Mouse (Mus musculus) heart, embryonic 14.5 days (tissue): Measurements from ENCODE around the gene Rnf207. TPM values are rescaled to one million over a fixed set of nuclear protein-coding genes. Genes with fewer than 3 reads are reported as not detected.
A peak's percentile ranks its signal among the peaks of the same experiment; 100 is the strongest.

Experiments used
- ATAC-seq: fragments of 200-750 bp; cut with Nextera tagmentation; 2 replicates; pipeline ENCODE4 v1.8.0; 2017; ENCODE audit warnings: low read depth, moderate TSS enrichment; ENCODE audit not compliant: insufficient number of reproducible peaks, insufficient read depth, low FRiP score
- H3K27ac ChIP-seq, 2 experiments: fragments of 200-500 bp in 1 of 2; fragments of 300-500 bp in 1 of 2; sonication (generic) in 1 of 2; replicated peaks in 1 of 2; 2 replicates each; pipeline ENCODE4 v1.5.1; 2012 to 2014; ENCODE audit warnings: low read depth in 2 of 2, low read length in 2 of 2, control low read depth in 1 of 2, mild to moderate bottlenecking in 1 of 2, mixed read lengths in 1 of 2; ENCODE audit not compliant: control insufficient read depth in 1 of 2, insufficient read depth in 1 of 2
- H3K27me3 ChIP-seq: fragments of 300-500 bp; sonication (generic); 2 replicates; pipeline ENCODE4 v1.6.1; 2014; ENCODE audit warnings: mild to moderate bottlenecking, low read length, control low read depth; ENCODE audit not compliant: control insufficient read depth, insufficient read depth
- H3K36me3 ChIP-seq: fragments of 300-500 bp; sonication (generic); 2 replicates; pipeline ENCODE4 v1.6.1; 2014; ENCODE audit warnings: mild to moderate bottlenecking, control low read depth, low read length, mixed read lengths; ENCODE audit not compliant: control insufficient read depth, insufficient read depth
- H3K4me1 ChIP-seq, 2 experiments: fragments of 200-500 bp in 1 of 2; fragments of 300-500 bp in 1 of 2; sonication (generic) in 1 of 2; 2 replicates each; pipeline ENCODE4 v1.6.1; 2012 to 2014; ENCODE audit warnings: low read length in 2 of 2, control low read depth in 1 of 2, mixed read lengths in 1 of 2; ENCODE audit not compliant: control insufficient read depth in 2 of 2, insufficient read depth in 2 of 2
- H3K4me2 ChIP-seq: fragments of 300-500 bp; sonication (generic); 2 replicates; pipeline ENCODE4 v1.6.1; 2014; ENCODE audit warnings: mild to moderate bottlenecking, low read length
- H3K4me3 ChIP-seq, 2 experiments: fragments of 200-500 bp in 1 of 2; fragments of 300-500 bp in 1 of 2; sonication (generic) in 1 of 2; 2 replicates each; pipeline ENCODE4 v1.5.1; 2012 to 2014; ENCODE audit warnings: low read length in 2 of 2, mild to moderate bottlenecking in 2 of 2, control low read depth in 1 of 2, low read depth in 1 of 2, moderate library complexity in 1 of 2; ENCODE audit not compliant: control insufficient read depth in 1 of 2, insufficient read depth in 1 of 2
- H3K9ac ChIP-seq: fragments of 300-500 bp; sonication (generic); 2 replicates; pipeline ENCODE4 v1.6.1; 2014; ENCODE audit warnings: mild to moderate bottlenecking, low read length
- H3K9me3 ChIP-seq: fragments of 300-500 bp; sonication (generic); 2 replicates; pipeline ENCODE4 v1.6.1; 2016; ENCODE audit warnings: low read length, control low read depth; ENCODE audit not compliant: control insufficient read depth
- WGBS: fragments of 180-500 bp; shearing (Covaris S2); extraction: QIAGEN DNeasy Blood & Tissue Kit; methylation state at CpG from one replicate; pipeline ENCODE4 v1.1.7; 2014; 5-methylcytosine and 5-hydroxymethylcytosine counted together
- polyA plus RNA-seq: library from polyadenylated mRNA; unstranded; fragments of >200 nt; fragmentation: Nextera tagmentation; extraction: Ambion mirVana; gene quantifications from 2 replicates; pipeline ENCODE4 v1.2.1, GENCODE M21; 2014

The Rnf207 gene
- polyA plus RNA-seq, 1 experiment from 2014 or later: 74.9 TPM

DNA sequence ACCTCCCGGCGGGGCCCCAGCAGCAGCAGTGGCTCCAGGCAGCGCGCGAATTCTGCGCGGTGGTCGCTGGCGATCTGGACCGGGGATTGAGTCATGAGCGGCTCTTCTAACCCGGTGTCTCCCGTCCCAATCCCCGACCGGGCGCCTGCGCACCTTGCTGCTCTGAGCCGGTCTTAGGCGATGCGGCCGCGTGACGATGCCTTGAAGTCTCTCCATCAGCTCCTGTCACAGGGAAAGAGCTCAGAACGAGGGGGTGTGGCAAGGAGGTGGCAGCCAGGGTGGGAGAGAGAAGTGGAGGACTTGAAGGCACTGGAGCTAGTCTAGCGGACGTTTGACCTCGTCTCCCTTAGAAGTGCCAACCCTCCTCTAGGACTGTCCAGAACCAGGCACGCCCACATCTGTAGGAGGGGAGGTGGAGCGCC is 5.6 kb downstream of the Rnf207 start:
- peaks cover 48% of the 10 kb centered on the region for H3K36me3 ChIP-seq
- H3K27me3 ChIP-seq: peaks cover 56% of the 10 kb centered on the region
- peak overlapping the region; percentile 24 to 30 for H3K4me3 ChIP-seq
- H3K4me1 ChIP-seq: peaks cover 19 to 46% of the 10 kb centered on the region in 2 experiments
- H3K9ac ChIP-seq: peak overlapping the region; percentile 51
- no peaks in the 10 kb centered on the region for H3K9me3 ChIP-seq
- peak overlapping the region; percentile 64 for H3K4me2 ChIP-seq
- 3% methylated on average over 29 of the region's 29 CpGs for WGBS
- no peak overlapping the region for H3K27ac ChIP-seq
- 0 out of 2 replicates have a peak, but pooled peaks have one; percentile 9 for ATAC-seq

DNA sequence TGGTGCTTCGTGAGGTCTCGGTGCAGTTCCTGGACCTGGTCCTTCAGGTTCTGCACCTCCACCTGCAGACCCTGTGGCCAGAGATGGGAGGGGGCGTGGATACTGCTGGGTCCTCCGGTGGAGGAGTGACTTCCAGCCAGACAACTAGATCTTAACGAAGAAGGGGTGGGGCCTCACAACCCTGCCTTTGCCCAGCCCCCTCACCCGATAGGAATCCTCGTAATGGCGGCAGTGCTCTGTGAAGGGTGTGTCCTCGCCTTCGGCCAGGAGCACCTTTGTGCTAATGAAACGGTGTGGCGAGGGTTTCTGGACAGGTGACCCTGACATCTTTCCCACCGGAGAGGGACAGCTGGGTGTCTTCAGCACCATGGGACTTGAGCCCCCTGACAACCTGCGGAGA is 6.6 kb downstream of the Rnf207 start:
- H3K4me3 ChIP-seq: no peak overlapping the region
- H3K4me2 ChIP-seq: no peak overlapping the region
- peaks cover 50% of the 10 kb centered on the region for H3K27me3 ChIP-seq
- peaks cover 15 to 38% of the 10 kb centered on the region in 2 experiments for H3K4me1 ChIP-seq
- H3K36me3 ChIP-seq: peaks cover 58% of the 10 kb centered on the region
- H3K9me3 ChIP-seq: no peaks in the 10 kb centered on the region
- H3K27ac ChIP-seq: no peak overlapping the region
- 26% methylated on average over 14 of the region's 14 CpGs for WGBS
- ATAC-seq: no peak
- H3K9ac ChIP-seq: no peak overlapping the region

DNA sequence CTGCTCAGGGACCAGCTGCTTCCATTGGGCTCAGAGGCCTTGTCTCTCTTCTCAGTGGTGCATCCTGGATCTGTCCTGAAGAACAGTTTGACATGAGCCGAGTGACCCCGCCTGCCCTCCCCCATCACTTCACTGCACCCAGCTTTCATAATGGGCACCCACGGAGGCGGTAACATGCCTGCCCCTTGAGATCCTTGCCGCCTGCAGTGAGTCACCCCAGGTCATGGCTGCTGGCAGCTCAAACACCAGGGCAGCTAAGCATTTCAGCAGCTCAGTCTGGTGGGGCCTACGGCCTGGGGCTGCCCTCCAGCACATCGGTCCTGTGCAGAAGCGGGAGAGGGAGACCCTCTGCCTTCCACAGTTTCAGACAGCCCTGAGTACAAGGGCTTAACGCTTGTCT is 11.3 kb downstream of the Rnf207 start:
- Histone ChIP-seq H3K36me3 (peaks cover 97% of the 10 kb centered on the region), H3K9me3 (no peaks in the 10 kb centered on the region), H3K4me1 (peaks cover 0 to 3% of the 10 kb centered on the region in 2 experiments; a peak in 2 of 4 replicates), H3K9ac (no peak overlapping the region), H3K4me2 (no peak overlapping the region), H3K27ac (no peak overlapping the region), H3K4me3 (no peak overlapping the region), H3K27me3 (peaks cover 16% of the 10 kb centered on the region)
- ATAC-seq: no peak
- WGBS: 69% methylated on average over 9 of the region's 9 CpGs

DNA sequence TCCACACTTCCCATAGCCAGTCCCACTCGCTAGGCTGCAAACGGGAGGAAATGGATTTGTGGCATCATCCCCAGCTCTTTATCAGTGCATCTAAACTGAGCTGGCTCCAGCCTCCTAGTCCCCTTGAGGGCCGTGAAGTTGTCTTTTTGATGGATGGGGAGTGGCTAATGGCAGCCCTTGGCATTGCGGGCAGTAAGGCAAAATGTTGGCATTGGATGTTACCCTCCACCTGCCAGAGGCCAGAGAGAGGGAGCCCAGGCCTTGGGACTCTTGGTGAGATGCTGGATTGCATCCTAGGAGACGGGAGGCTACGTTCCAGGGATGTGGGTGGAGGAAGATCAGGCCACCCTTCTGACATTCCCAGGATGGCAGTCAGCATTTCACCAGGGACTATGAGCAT is 12.8 kb downstream of the Rnf207 start:
- no peak overlapping the region for H3K27ac ChIP-seq
- ATAC-seq: no peak
- H3K36me3 ChIP-seq: peaks cover 96% of the 10 kb centered on the region
- no peak overlapping the region for H3K9ac ChIP-seq
- H3K27me3 ChIP-seq: 0 out of 2 replicates have a peak, but pooled peaks cover under 1% of the 10 kb centered on the region
- no peak overlapping the region for H3K4me3 ChIP-seq
- no peak overlapping the region for H3K4me2 ChIP-seq
- no peaks in the 10 kb centered on the region for H3K4me1 ChIP-seq
- 79% methylated on average over 6 of the region's 6 CpGs for WGBS
- H3K9me3 ChIP-seq: no peaks in the 10 kb centered on the region

DNA sequence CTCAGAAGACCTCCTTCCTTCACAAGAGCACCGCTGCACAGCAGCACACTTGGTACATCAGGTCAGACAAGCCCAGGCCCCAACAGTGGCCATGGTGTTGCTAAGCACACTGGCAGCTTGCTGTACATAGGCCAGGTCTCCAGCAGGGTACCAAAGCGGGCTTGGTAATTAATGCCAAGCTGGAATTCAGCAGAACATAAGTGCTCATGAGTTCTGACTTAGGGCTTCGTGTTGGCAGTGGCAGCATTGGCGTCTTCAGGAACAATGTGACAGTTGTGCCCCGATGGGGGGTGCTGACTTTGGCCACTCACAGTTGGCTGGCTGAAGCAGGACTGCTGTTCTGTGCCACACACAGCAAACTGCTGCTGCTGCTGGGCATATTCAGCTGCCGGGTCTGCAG is 14.1 kb downstream of the Rnf207 start:
- Histone ChIP-seq H3K36me3 (peaks cover 96% of the 10 kb centered on the region), H3K4me3 (no peak overlapping the region), H3K4me1 (no peaks in the 10 kb centered on the region), H3K4me2 (no peak overlapping the region), H3K27ac (no peak overlapping the region), H3K9ac (no peak overlapping the region), H3K27me3 (no peaks in the 10 kb centered on the region), H3K9me3 (no peaks in the 10 kb centered on the region)
- ATAC-seq: no peak
- WGBS: 86% methylated on average over 6 of the region's 6 CpGs

DNA sequence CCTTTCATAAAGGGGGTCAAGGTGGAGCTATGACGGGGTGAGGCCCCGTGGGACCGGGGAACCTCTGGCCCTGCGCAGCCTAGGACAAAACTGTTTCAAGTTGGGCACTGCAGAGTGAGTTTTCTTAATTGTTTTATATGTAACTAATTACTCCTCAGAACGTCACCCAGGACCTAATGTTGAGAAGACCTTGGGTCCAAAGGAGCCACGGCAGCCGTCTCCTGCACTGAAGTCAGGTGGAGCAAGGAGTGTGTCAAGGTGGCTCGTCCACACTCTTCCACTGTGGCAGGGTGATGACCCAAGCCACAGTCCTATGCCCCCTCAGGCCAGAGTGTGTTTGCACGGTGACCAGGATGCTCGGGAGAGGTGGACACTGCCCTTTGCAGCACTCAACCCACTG is 15.6 kb downstream of the Rnf207 start:
- Histone ChIP-seq H3K4me2 (no peak overlapping the region), H3K9ac (no peak overlapping the region), H3K4me3 (no peak overlapping the region), H3K4me1 (peaks cover 4% of the 10 kb centered on the region in 2 experiments; a peak in 2 of 4 replicates), H3K27ac (no peak overlapping the region), H3K9me3 (no peaks in the 10 kb centered on the region), H3K36me3 (peaks cover 86% of the 10 kb centered on the region), H3K27me3 (no peaks in the 10 kb centered on the region)
- WGBS: 92% methylated on average over 10 of the region's 10 CpGs
- ATAC-seq: no peak

DNA sequence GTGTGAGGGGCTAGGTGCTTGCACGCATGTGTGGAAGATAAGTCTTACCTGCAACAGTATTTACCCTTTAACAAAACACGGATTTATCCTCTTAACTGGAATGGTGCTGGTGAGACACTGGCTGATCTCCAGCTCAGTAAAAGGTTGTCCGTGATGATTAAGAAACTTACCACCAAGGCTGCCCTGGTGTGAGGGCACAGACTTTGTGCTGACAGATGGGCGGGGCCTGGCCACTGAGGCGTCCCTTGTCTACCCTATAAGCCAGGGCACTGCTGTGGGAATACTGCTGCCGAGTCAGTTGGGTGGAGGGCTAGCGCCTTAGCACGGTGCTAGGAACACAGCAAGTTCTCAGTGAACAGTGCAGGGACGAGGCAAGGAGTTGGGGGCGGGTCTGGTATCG is 16.8 kb downstream of the Rnf207 start:
- Histone ChIP-seq H3K4me1 (peaks cover 7 to 11% of the 10 kb centered on the region in 2 experiments), H3K27me3 (no peaks in the 10 kb centered on the region), H3K9me3 (no peaks in the 10 kb centered on the region), H3K27ac (no peak overlapping the region), H3K4me2 (no peak overlapping the region), H3K4me3 (no peak overlapping the region), H3K36me3 (peaks cover 75% of the 10 kb centered on the region), H3K9ac (no peak overlapping the region)
- ATAC-seq: no peak
- 75% methylated on average over 11 of the region's 11 CpGs for WGBS

DNA sequence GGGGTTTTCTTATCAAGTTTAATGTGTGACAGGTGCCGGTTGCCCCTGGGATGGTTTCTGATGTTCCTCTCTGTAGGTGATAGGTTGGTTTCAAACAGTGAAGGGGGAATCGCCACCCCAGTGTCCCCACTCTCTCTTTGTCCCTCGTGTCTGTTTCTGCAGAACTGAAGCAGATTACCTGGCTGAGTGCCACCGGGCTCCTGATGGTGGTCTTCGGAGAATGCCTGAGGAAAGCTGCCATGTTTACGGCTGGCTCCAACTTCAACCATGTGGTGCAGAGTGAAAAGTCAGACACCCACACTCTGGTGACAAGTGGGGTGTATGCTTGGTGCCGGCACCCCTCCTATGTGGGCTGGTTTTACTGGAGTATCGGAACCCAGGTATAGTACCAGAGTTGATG is 18.4 kb downstream of the Rnf207 start:
- H3K4me3 ChIP-seq: no peak overlapping the region
- no peaks in the 10 kb centered on the region for H3K27me3 ChIP-seq
- no peak for ATAC-seq
- H3K4me2 ChIP-seq: no peak overlapping the region
- no peaks in the 10 kb centered on the region for H3K9me3 ChIP-seq
- H3K36me3 ChIP-seq: peaks cover 59% of the 10 kb centered on the region
- 89% methylated on average over 8 of the region's 8 CpGs for WGBS
- H3K9ac ChIP-seq: no peak overlapping the region
- H3K4me1 ChIP-seq: peaks cover 12 to 13% of the 10 kb centered on the region in 2 experiments
- H3K27ac ChIP-seq: no peak overlapping the region
